Mouse (Mus musculus) inflammation-experienced regulatory T-cells, adult 6 months (primary cell): Measurements from ENCODE around the gene Gm29666. TPM values are rescaled to one million over a fixed set of nuclear protein-coding genes. Genes with fewer than 3 reads are reported as not detected.

Experiments used
- ATAC-seq: one replicate; pipeline ENCODE4 v1.8.0; 2017
- polyA plus RNA-seq, 3 experiments: library from polyadenylated mRNA; unstranded; fragments of 100-300 nt; shearing (Covaris generic); gene quantifications; one replicate each; pipeline ENCODE4 v1.2.1; 2017

The Gm29666 gene
- polyA plus RNA-seq, 3 experiments from 2014 or later, result 0.55 to 0.63 (median 0.63) TPM

DNA sequence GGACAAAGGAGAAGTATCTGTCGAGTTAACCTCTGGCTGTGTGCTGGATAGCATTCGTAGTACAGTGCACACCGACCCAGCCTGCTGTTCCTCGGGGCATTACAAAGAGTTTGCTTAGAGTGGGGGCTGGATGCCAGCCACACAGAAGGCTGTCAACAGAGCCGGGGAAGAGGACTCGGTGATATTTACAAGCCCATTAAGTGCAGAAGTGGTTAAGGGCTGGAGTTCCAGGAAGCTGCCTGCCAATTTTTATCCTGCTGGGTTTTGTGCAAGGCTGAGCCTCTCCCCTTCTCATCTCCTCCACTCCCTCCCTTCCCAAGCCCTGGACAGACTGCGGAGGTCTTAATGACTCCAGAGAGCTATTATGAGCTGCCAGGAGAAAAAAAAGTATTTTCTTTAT is 21.8 kb downstream of the Gm29666 start:
- no peak for ATAC-seq

DNA sequence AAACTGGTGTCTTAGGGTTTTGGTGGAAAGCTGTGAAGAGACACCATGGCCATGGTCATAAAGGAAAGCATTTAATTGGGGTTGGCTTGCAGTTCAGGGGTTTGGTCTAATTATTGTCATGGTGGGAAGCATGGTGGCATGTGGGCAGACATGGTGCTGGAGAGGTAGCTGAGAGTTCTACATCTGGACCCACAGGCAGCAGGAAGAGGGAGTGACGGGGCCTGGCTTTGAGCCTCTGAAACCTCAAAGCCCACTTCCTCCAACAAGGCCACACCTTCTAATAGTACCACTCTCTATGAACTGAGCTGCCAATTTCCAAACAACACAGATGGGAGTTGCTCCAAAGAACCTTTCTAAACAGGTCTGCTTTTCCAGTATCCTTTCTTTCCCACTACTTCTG is 23.2 kb downstream of the Gm29666 start:
- ATAC-seq, result peak; percentile 82

DNA sequence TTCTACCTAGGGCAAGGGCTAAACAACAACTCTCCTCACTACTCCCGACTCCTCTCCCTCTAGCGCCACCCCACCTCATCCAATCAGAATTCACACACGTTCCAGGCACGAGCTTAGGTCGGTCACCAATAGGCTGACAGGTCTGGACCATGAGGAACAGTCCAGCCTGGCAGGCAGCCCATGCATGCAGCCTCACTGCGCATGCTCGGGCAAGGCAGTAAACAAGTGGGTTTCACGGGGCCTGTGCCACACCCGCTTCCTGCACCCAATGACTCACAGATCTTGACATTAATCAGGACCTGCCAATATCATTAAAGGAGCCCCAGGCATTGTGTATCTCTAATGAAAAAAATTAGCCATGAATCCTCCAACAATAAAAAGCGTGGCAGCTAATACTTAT is 23.6 kb downstream of the Gm29666 start:
- peak; percentile 56 for ATAC-seq

DNA sequence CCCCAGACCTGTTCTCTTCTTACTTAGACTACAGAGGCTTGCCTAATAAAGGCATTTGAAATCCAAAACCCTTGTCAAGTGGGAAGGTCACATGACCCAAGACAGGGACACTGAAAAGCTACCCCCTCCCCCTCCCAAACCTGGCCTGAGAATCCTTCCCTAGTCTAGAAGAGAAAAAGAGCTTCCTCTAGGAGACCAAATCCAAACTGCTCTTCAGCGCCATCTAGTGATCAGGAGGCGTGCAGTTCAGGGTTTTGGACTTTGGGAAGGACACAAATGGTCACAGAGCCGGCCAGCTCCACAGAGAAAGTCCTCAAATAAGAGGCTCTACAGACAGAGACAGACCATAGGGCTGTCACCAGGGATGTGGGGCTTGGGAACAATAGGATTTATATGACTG is 28.2 kb downstream of the Gm29666 start:
- peak; percentile 28 for ATAC-seq

DNA sequence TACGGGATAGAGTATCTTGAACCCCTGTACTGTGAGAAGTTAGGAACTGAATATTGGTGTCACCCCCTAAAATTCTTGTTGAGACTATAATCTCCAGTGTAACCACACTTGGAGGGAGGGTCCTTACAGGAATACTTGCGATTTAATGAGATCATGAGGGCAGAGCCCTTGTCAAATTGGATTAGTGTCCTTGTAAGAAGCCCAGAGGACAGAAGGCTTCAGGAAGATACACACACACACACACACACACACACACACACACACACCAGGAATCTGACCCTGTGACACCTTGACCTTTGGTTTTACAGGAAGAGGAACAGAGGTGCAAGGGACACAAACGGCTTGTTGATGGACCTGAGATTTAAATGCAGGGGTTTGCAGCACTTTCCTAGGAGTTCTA is 28.6 kb downstream of the Gm29666 start:
- no peak for ATAC-seq

DNA sequence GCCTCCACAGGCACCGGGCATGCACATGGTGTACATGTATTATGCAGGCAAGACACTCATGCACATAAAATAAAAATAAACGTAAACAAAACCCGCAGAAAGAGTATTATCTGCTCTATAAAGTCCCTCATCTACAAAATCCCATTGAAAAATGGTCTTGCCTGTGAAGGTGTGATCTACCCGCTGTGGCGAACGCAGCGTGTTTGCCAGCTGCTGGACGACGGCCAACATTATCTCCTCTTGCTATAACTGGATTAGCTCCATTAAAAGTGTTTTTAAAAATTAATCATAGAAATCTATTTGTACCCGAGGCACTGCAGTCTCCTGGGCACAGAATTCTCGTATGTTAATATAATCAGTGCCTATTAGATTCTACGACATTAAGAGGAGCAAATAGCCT is 31.8 kb downstream of the Gm29666 start:
- ATAC-seq, result no peak

DNA sequence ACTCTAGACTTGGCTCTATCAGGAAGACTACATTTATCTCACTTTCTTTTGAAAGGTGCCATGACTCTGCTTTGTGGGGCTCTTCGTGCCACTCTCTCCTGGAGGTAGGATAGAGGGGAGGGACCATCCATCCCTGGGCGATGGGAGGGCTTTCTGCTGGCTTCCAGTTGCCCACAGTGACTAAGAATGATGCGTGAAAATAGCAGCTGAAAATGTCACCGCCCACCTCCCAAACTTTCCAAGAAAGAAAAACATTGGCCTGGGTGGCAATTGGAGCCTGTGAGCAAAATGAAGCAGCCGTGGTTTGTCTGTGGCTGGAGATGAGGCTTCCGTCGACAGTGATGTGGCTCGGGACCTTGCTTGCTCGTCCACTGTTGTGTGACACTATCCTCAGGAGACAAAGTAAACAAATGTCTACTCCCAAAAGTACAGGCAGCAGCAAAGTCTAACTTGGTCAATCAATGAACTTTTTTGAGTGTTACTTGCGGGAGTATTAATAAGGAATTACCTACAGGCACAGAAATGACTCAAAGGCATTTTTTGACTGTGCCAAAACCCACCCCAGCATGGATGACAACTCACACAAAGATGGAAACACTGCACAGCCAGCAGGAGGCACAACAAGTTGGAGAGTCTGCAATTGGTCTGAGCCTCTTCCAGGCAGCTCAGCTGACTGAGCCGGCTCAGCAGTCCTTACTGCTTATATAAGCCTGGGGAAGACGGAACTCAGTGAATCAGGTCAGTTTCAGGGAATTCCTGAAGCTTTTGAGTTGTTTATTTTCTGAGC is 42.6 kb downstream of the Gm29666 start:
- ATAC-seq, result no peak

DNA sequence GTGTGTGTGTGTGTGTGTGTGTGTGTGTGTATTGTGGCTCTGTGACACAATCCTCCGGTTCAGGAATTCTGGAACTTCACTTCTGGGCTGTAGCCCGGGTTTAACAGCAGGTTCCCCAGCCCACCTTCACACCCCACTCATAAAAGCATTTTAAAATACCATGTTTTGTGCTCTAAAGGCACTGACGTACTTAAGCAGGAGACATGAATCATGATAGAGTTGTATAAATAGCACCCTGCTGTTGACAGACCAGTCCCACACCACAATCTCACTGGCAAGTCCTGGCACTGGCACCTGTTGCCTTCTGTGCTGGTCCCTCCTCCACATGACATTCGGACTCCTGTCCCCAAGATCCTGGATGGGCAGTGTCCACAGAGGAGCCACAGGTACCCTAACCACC is 46.0 kb downstream of the Gm29666 start:
- ATAC-seq, result no peak

DNA sequence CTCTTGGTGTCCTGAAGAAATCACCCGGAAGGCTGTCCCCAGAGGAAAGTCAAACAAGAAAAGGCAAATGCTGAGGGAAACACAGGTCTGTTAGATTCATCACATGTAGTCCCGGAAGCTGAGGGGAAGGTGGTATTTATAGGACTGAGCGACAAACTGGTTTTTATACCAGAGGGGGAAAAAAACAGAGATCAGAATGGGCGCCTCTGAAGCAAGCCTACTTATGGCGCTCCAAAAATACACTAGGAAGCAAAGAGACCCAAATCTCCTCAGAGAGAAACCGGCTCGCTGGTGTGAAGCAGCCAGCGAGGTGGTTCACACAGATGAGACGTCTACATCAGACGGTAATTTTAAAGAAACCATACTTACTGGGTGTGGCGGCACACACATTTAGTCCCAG is 46.8 kb downstream of the Gm29666 start:
- no peak for ATAC-seq

DNA sequence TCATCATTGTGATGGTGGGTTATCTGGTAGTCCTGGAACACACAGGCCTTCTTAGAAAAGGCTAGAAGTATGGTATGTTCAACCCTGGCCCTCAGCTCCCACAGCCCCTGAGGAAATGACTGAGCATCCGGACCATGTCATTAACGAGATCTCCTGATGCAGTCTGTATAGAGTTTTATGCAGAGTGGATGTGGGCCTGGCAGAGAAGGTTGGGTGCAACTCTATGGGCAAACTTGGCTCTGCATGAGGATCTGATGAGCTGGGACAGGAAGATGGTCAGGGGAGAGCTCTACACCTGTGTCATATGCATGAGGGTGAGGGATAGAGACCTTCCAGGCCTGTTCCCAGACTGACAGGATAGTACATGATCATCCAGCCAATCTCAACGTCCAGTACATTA is 48.0 kb downstream of the Gm29666 start:
- no peak for ATAC-seq

DNA sequence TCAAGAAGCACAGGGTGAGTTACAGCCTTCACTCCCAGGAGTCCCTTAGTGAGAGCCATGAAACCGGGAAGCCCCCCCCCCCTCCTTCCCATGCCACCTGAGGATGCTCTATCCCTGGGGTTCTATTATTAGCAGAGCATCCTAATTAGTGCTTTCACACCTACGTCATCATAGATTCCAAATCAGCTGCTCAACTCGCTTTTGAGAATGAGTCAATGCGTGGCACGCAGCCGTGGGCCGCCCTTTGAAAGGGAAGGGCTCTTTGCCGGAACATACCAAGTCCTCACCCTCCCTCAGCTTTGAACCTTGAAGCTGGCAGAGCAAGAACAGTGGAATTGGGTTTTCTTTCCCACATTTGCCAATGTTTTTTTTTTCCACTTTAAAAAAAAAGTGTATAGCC is 57.9 kb downstream of the Gm29666 start:
- no peak for ATAC-seq

Other genes with a start within 250 kb of the Gm29666 start
- gene Arhgap8, start 200.0 kb downstream of the Gm29666 start, polyA plus RNA-seq, result under 1 TPM in 1 of 3 experiments, not detected in 2; 0.24 TPM
- gene Phf21b, start 64.0 kb downstream of the Gm29666 start, polyA plus RNA-seq, result 1 to 10 TPM in 2 of 3 experiments, under 1 TPM in 1; 0.65 to 2.4 (median 1.6) TPM
- gene Nup50, start 3.4 kb upstream of the Gm29666 start, polyA plus RNA-seq, result 10 to 100 TPM; 18.8 to 32.6 (median 20.8) TPM
- 1 to 10 TPM; 1.1 to 1.9 (median 1.3) TPM for gene 5031439G07Rik, start 68.5 kb upstream of the Gm29666 start, polyA plus RNA-seq
- gene Upk3a, start 97.1 kb upstream of the Gm29666 start, polyA plus RNA-seq, result not detected
- gene Fam118a, start 108.9 kb upstream of the Gm29666 start, polyA plus RNA-seq, result 10 to 100 TPM; 27.4 to 43.6 (median 41.6) TPM
- under 1 TPM in 1 of 3 experiments, not detected in 2; 0.36 TPM for gene Smc1b, start 211.9 kb upstream of the Gm29666 start, polyA plus RNA-seq
- not detected for gene Ribc2, start 212.0 kb upstream of the Gm29666 start, polyA plus RNA-seq